Mouse (Mus musculus): ENCODE data around the gene Phf19. TPM values are rescaled to one million over a fixed set of nuclear protein-coding genes. Genes with fewer than 3 reads are reported as not detected.

The Phf19 gene
- polyA plus RNA-seq (2015; fragmentation: Nextera tagmentation; extraction: Ambion mirVana), result 3.0 and 3.2 TPM in 2 replicates

GRCm38 (mm10) chr2:34913218-34914068 lies at the start of gene Phf19:
TSS of gene Phf19 (minus strand) at chr2:34914026.
- Histone ChIP-seq H3K4me3 (peak within 1 kb of the TSS; percentile 71), H3K36me3 (no peaks in the 10 kb centered on the region), H3K4me1 (peaks cover 27% of the 10 kb centered on the region), H3K4me2 (peak within 1 kb of the TSS; percentile 97), H3K27me3 (replicated peaks) (peaks cover 36% of the 10 kb centered on the region), H3K9ac (peak within 1 kb of the TSS; percentile 82), H3K27ac (replicated peaks) (peak within 1 kb of the TSS; percentile 6; the same call in 1 of the 2 replicates), H3K9me3 (no peaks in the 10 kb centered on the region)
- ATAC-seq (ENCODE audit: extremely low read depth, insufficient number of reproducible peaks, low FRiP score, low TSS enrichment), result 0 out of 2 replicates have a peak, but pooled peaks have one; percentile 11
- WGBS, result under 1% methylated on average over 64 of the region's 64 CpGs

GRCm38 (mm10) chr2:34963371-34963956 lies 49.6 kb upstream of the Phf19 start:
- Histone ChIP-seq H3K9me3 (no peaks in the 10 kb centered on the region), H3K36me3 (no peaks in the 10 kb centered on the region), H3K27me3 (replicated peaks) (peaks cover 14% of the 10 kb centered on the region; the same call in 1 of the 2 replicates), H3K27ac (replicated peaks) (no peak overlapping the region), H3K4me3 (no peak overlapping the region), H3K9ac (no peak overlapping the region), H3K4me2 (no peak overlapping the region), H3K4me1 (peaks cover 23% of the 10 kb centered on the region)
- no peak; the same call in 1 of the 2 replicates for ATAC-seq (ENCODE audit: extremely low read depth, insufficient number of reproducible peaks, low FRiP score, low TSS enrichment)
- WGBS, result 70% methylated on average over 13 of the region's 13 CpGs

- peaks cover 17% of the 10 kb centered on the region; the same call in 1 of the 2 replicates for H3K27me3 ChIP-seq (replicated peaks)
- H3K4me2 ChIP-seq, result no peak overlapping the region
- no peaks in the 10 kb centered on the region for H3K9me3 ChIP-seq
- no peak for ATAC-seq (ENCODE audit: extremely low read depth, insufficient number of reproducible peaks, low FRiP score, low TSS enrichment)
- WGBS, result 62% methylated on average over 9 of the region's 9 CpGs
- H3K27ac ChIP-seq (replicated peaks), result no peak overlapping the region
- peaks cover 23% of the 10 kb centered on the region for H3K4me1 ChIP-seq
- H3K36me3 ChIP-seq, result no peaks in the 10 kb centered on the region
- no peak overlapping the region for H3K4me3 ChIP-seq
- no peak overlapping the region for H3K9ac ChIP-seq
Measured at GRCm38 (mm10) chr2:34962893-34963292, 49.1 kb upstream of the Phf19 start.

- 0 out of 2 replicates have a peak overlapping the region, but pooled peaks have one; percentile 69 for H3K4me2 ChIP-seq
- H3K4me3 ChIP-seq, result no peak overlapping the region
- H3K4me1 ChIP-seq, result peaks cover 23% of the 10 kb centered on the region
- H3K27ac ChIP-seq (replicated peaks), result no peak overlapping the region
- WGBS, result 61% methylated on average over 2 of the region's 2 CpGs
- ATAC-seq (ENCODE audit: extremely low read depth, insufficient number of reproducible peaks, low FRiP score, low TSS enrichment), result no peak
- no peaks in the 10 kb centered on the region for H3K9me3 ChIP-seq
- H3K36me3 ChIP-seq, result no peaks in the 10 kb centered on the region
- H3K27me3 ChIP-seq (replicated peaks), result peaks cover 17% of the 10 kb centered on the region; the same call in 1 of the 2 replicates
- H3K9ac ChIP-seq, result 0 out of 2 replicates have a peak overlapping the region, but pooled peaks have one; percentile 70
Measured at GRCm38 (mm10) chr2:34962211-34962610, 48.4 kb upstream of the Phf19 start.

- no peak for ATAC-seq (ENCODE audit: extremely low read depth, insufficient number of reproducible peaks, low FRiP score, low TSS enrichment)
- WGBS, result 9% methylated on average over 20 of the region's 20 CpGs
- H3K27ac ChIP-seq (replicated peaks), result no peak within 1 kb of the TSS
Measured at GRCm38 (mm10) chr2:34961481-34962036, 47.7 kb upstream of the Phf19 start, which contains the start of gene Traf1. TSS of gene Traf1 (minus strand) at chr2:34961772.

GRCm38 (mm10) chr2:34960966-34961365 lies 47.1 kb upstream of the Phf19 start:
- Histone ChIP-seq H3K27ac (replicated peaks) (no peak overlapping the region), H3K27me3 (replicated peaks) (peaks cover 17% of the 10 kb centered on the region; the same call in 1 of the 2 replicates), H3K9ac (peak overlapping the region; percentile 70), H3K4me3 (peak overlapping the region; percentile 43), H3K4me1 (peaks cover 23% of the 10 kb centered on the region), H3K4me2 (peak overlapping the region; percentile 69), H3K36me3 (no peaks in the 10 kb centered on the region), H3K9me3 (no peaks in the 10 kb centered on the region)
- no peak for ATAC-seq (ENCODE audit: extremely low read depth, insufficient number of reproducible peaks, low FRiP score, low TSS enrichment)
- WGBS, result 59% methylated on average over 6 of the region's 6 CpGs

More at GRCm38 (mm10) chr2:34961481-34962036, 47.7 kb upstream of the Phf19 start, which contains the start of gene Traf1:
- Histone ChIP-seq H3K4me1 (peaks cover 23% of the 10 kb centered on the region), H3K9me3 (no peaks in the 10 kb centered on the region), H3K27me3 (replicated peaks) (peaks cover 17% of the 10 kb centered on the region; the same call in 1 of the 2 replicates), H3K36me3 (no peaks in the 10 kb centered on the region), H3K4me2 (peak within 1 kb of the TSS; percentile 69), H3K4me3 (peak within 1 kb of the TSS; percentile 43), H3K9ac (peak within 1 kb of the TSS; percentile 70)

GRCm38 (mm10) chr2:34960466-34960865 lies 46.6 kb upstream of the Phf19 start:
- 68% methylated on average over 4 of the region's 5 CpGs for WGBS
- no peak overlapping the region for H3K4me2 ChIP-seq
- no peak for ATAC-seq (ENCODE audit: extremely low read depth, insufficient number of reproducible peaks, low FRiP score, low TSS enrichment)
- no peak overlapping the region for H3K4me3 ChIP-seq
- H3K27me3 ChIP-seq (replicated peaks), result peaks cover 17% of the 10 kb centered on the region; the same call in 1 of the 2 replicates
- no peak overlapping the region for H3K9ac ChIP-seq
- no peaks in the 10 kb centered on the region for H3K36me3 ChIP-seq
- H3K9me3 ChIP-seq, result no peaks in the 10 kb centered on the region
- H3K4me1 ChIP-seq, result peaks cover 23% of the 10 kb centered on the region
- no peak overlapping the region for H3K27ac ChIP-seq (replicated peaks)

- Histone ChIP-seq H3K9me3 (no peaks in the 10 kb centered on the region), H3K4me3 (no peak overlapping the region), H3K27ac (replicated peaks) (no peak overlapping the region), H3K36me3 (no peaks in the 10 kb centered on the region), H3K4me2 (no peak overlapping the region), H3K4me1 (peaks cover 22% of the 10 kb centered on the region), H3K27me3 (replicated peaks) (peaks cover 17% of the 10 kb centered on the region; the same call in 1 of the 2 replicates), H3K9ac (no peak overlapping the region)
- ATAC-seq (ENCODE audit: extremely low read depth, insufficient number of reproducible peaks, low FRiP score, low TSS enrichment), result no peak
- 76% methylated on average over 7 of the region's 7 CpGs for WGBS
Measured at GRCm38 (mm10) chr2:34958582-34958981, 44.8 kb upstream of the Phf19 start.

GRCm38 (mm10) chr2:34958036-34958435 lies 44.2 kb upstream of the Phf19 start:
- WGBS, result 58% methylated on average over 7 of the region's 7 CpGs
- peaks cover 16% of the 10 kb centered on the region for H3K4me1 ChIP-seq
- H3K9me3 ChIP-seq, result no peaks in the 10 kb centered on the region
- no peak overlapping the region for H3K27ac ChIP-seq (replicated peaks)
- H3K36me3 ChIP-seq, result no peaks in the 10 kb centered on the region
- peaks cover 17% of the 10 kb centered on the region; the same call in 1 of the 2 replicates for H3K27me3 ChIP-seq (replicated peaks)
- no peak for ATAC-seq (ENCODE audit: extremely low read depth, insufficient number of reproducible peaks, low FRiP score, low TSS enrichment)
- H3K9ac ChIP-seq, result no peak overlapping the region
- H3K4me3 ChIP-seq, result no peak overlapping the region
- no peak overlapping the region for H3K4me2 ChIP-seq

- Histone ChIP-seq H3K27me3 (replicated peaks) (peaks cover 17% of the 10 kb centered on the region; the same call in 1 of the 2 replicates), H3K9ac (no peak overlapping the region), H3K4me1 (peaks cover 12% of the 10 kb centered on the region), H3K36me3 (no peaks in the 10 kb centered on the region), H3K9me3 (no peaks in the 10 kb centered on the region), H3K4me3 (no peak overlapping the region), H3K27ac (replicated peaks) (no peak overlapping the region), H3K4me2 (no peak overlapping the region)
- no peak for ATAC-seq (ENCODE audit: extremely low read depth, insufficient number of reproducible peaks, low FRiP score, low TSS enrichment)
- 62% methylated on average over 1 of the region's 1 CpGs for WGBS
Measured at GRCm38 (mm10) chr2:34957405-34957804, 43.6 kb upstream of the Phf19 start.

- no peak overlapping the region for H3K4me3 ChIP-seq
- no peaks in the 10 kb centered on the region for H3K36me3 ChIP-seq
- peaks cover 12% of the 10 kb centered on the region for H3K4me1 ChIP-seq
- H3K4me2 ChIP-seq, result no peak overlapping the region
- H3K27me3 ChIP-seq (replicated peaks), result peaks cover 14% of the 10 kb centered on the region; the same call in 1 of the 2 replicates
- no peak overlapping the region for H3K9ac ChIP-seq
- no peaks in the 10 kb centered on the region for H3K9me3 ChIP-seq
- no peak overlapping the region for H3K27ac ChIP-seq (replicated peaks)
- WGBS, result 60% methylated on average over 5 of the region's 5 CpGs
- no peak for ATAC-seq (ENCODE audit: extremely low read depth, insufficient number of reproducible peaks, low FRiP score, low TSS enrichment)
Measured at GRCm38 (mm10) chr2:34956941-34957340, 43.1 kb upstream of the Phf19 start.
